Mouse (Mus musculus) heart, adult 11 months (tissue): ENCODE results near the gene Phc2.

ENCODE experiments used
- DNase-seq: peaks from one replicate; pipeline ENCODE4 v3.0.0; 2022

The Phc2 gene

GRCm38 (mm10) chr4:128646762-128647161 is 7.7 kb upstream of the Phc2 start:
- DNase-seq: no peak

GRCm38 (mm10) chr4:128648567-128649255 is 5.8 kb upstream of the Phc2 start:
- no peak for DNase-seq

DNA sequence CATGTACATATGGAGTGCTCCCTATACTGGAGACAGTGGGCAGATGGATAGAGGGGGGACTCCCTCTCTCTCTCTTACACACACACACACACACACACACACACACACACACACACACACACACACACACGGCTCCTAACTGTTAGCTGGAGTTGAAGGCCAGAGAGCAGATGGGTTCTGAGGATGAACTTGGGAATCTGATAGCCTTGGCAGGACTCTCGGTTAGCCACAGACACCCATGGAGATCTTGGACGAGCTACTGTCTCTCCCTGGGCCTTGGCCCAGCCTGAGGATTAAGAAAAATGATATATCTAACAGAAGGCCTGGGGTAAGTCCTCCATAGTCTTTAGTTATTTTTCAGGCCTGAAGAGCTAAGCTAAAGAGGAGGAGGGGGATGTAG is 3.0 kb upstream of the Phc2 start:
- no peak for DNase-seq

DNA sequence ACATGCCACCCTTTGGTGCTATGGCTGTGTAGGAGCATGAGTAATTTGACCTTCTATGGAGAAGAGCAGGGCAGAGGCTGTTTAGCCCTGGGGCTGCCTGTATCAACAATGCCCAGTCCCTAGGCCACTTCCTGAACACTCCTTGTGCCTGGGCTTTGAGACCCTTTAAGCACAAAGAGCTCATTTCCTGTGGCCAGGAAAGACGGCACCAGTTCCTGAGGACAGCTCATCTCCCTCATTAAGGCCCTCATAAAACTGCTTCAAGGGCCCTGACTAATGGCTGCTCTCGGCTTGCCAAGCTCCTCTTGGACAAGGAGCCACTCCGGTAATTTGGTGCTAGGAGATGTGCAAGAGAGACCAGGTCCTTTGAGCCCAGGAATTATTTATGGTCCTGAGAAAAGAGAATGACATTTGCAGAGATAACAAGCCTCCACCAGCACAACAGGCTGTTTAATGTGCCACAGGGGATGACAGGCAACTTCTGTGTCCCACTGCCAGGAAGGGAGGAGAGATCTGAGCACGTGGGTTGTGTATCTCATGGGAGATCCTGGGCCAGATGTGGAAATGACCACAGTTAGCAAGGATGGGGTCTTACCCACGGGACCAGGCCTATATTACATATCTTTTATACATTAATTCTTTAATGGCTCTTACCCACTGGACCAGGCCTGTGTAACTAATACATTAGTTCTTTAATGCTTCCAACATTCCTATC is 1.8 kb upstream of the Phc2 start:
- DNase-seq: no peak

DNA sequence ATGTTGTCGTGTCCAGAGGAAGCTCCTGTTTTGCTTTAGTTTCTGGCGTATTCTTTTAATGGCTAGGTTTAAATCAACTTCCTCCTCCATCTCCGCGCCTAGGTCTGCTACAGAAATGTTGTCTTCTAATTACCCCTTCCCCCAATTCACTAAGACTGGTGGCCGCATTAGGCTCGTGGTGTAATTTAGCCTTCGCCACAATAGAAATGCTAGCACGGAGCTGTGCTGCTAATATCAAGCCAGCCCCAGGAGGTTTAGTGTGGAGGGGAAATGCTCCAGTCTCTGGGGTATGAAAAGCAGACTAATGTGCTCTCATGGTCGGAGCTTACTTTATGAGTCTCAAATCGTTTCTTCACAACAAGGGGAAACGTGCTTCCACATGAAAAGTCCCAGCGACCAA is 944 bp downstream of the Phc2 start:
- no peak for DNase-seq

- peak; percentile 93 for DNase-seq
These were observed 5.7 kb downstream of the Phc2 start for GRCm38 (mm10) chr4:128660196-128660595.

- no peak for DNase-seq
These were observed 6.6 kb downstream of the Phc2 start for GRCm38 (mm10) chr4:128661063-128661462.

GRCm38 (mm10) chr4:128664002-128664401 is 9.5 kb downstream of the Phc2 start:
- no peak for DNase-seq

DNA sequence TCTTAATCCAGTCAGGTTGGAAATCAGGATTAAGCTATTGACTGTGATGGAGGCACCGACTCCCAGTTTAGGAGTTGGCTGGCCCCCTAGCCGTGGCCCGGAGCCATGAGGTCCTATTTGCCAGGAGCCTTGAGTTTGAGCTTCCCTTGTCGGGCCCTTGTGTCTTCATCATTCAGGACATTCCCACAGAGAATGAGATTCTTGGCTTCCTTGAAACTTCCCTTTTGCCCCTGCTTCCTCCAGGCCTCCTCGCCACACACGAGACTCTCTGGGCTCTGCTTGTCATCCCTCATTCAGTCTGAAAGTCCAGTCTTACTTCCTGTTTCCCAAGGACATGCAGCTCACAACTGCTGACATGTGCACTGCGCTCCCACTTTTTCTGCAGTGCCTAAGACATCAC is 11.9 kb downstream of the Phc2 start:
- DNase-seq: peak; percentile 96

DNA sequence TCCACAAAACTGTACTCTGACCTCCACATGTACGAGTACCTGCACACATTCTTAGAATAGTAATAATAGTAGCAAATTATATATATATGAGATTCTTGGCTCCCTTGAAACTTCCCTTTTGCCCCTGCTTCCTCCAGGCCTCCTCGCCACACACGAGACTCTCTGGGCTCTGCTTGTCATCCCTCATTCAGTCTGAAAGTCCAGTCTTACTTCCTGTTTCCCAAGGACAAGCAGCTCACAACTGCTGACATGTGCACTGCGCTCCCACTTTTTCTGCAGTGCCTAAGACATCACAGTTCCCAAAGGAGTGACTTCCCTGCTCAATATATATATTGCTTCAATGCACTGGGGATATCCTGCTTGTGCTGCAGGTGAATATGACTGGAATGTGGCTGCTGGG is 12.7 kb downstream of the Phc2 start:
- DNase-seq: peak; percentile 95

- no peak for DNase-seq
These were observed 14.7 kb downstream of the Phc2 start for GRCm38 (mm10) chr4:128669229-128669628.

DNA sequence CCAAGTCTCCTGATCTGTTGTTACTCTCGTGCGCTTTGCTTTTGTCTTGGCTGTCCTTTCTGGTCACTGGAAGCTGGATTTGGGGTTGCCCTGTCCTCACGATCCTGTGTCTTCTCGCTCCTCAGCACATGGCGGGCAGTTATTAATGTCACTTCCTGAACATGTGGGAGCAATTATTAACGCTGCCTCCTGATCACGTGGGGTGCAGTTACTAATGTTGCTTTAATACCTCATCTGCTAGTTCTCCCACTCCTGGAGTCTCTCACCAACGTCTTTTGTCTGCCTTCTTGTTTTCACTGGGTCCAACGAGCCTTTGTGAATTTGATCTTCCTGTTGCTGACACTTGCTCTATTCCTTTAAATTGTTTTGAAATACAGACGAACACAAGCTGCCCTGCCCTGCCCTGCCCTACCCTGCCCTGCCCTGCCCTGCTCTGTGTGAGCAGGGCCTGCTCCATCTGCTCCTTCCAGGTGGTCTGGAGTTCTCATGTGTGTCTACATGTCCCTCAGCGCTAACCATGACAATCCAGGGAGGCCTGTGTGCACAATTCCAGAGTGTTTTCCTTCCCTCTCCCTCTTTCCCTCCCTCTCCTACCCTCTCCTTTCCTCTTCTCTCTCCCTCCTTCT is 16.2 kb downstream of the Phc2 start:
- no peak for DNase-seq

DNA sequence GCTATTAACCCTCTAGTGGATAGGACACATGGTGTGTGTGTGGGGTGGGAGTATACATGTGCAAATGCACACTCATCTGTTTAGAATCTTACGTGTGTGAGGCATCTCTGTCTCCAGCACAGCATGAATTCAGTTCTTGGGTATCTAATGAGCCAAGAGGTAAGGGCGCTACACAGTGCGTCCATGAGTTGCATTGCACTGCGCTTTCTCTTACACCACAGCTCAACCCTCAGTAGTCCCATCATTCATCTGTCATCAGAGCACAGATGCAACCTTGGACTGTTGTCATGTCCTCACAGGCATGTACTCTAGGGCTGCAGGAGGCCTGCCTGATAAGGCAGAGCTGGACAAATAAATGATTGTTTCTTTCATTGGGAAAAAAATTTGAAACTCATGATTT is 18.0 kb downstream of the Phc2 start:
- no peak for DNase-seq

- no peak for DNase-seq
These were observed 24.2 kb downstream of the Phc2 start for GRCm38 (mm10) chr4:128678564-128679217.

DNA sequence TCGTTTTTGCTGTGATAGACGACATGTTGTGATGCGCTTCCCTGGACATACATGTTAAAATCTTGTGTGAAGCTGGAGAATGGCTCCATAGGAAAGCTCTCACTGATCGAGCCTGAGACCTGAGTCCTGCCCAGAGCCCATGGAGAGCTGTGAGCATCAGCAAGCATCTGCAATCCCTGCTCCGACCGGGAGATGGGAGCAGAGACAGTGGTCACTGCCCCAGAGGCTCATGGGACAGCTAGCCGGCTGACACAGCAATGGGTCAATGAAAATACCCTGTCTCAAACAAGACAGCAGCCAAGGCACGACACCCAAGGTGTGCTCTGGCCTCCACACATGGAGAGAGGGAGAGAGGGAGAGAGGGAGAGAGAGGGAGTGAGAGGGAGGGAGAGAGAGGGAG is 26.6 kb downstream of the Phc2 start:
- no peak for DNase-seq

- DNase-seq: no peak
These were observed 27.8 kb downstream of the Phc2 start for GRCm38 (mm10) chr4:128682281-128682680.

DNA sequence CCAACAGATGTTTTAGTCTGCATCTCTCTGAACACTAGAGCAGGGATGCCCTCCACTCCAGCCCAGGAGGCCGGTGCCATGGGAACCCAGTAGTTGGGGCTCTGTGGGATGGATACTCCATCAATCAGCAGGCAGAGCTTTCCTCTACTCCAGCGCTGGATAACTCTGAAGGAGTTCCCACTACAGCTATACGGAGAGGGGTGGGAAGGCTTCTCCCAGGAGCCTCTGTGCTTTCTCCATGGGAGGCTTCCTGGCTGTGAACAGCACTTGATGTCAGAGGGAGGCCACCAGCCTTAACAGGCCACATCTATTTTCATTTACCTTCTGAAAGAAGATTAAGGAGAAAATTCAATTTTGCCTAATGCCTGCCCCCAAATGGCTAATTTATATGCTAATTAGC is 29.2 kb downstream of the Phc2 start:
- DNase-seq: no peak

DNA sequence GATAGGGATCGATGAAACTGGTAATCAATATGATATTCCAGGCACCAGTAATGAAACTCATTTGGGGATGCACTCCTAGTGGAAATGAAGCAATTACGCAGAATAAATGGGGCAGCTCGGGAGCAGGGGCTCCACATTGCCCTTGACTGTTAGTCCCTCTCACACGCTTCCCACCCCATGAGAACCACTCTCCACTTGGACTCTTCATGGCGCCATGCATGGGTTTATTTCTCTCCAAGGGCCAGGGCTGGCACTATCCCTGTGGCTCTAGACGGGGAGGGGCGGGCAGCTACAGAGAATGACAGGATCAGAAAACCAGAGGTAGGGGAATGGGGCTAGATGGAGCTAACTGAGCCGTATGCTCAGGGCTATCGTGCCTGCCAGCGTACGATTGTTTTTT is 29.6 kb downstream of the Phc2 start:
- DNase-seq: no peak

DNA sequence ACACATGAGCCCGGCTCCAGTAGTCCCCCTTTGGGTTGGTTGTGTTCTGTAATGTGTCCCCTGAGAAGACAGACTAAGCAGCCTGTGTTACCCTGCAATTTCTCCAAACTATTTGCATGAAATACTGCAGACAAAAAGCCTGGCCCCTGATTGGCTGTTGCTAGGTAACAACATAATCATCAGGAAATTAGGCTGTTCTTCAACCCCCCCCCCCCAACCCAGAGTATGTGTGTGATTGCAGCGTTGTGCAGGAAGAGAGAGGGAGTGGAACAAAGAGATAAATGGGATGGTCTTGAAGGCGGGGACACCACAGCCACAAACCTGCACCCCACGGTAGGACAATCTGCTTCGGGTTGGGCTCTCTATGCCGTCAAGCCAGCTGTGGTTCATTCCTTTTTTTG is 34.0 kb downstream of the Phc2 start:
- no peak for DNase-seq

DNA sequence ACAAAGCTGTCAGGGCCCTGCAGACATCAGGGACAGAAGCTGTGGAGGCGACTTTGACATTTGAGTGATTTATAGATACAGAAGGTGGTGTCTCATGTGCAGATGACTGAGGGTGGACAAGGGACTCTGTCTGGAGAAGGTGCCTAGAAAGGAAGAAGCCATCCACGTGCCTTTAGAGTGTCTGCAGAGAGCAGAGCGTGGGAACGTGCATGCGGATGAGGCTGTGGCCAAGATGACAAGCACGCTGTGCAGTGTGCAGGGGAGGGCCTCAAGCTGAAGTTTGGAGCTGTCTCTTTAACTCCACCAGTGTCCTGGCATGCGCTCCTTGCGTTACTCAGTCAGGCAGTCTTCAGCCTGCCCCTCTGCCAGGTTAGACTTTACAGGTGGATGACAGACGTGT is 34.5 kb downstream of the Phc2 start:
- no peak for DNase-seq

DNA sequence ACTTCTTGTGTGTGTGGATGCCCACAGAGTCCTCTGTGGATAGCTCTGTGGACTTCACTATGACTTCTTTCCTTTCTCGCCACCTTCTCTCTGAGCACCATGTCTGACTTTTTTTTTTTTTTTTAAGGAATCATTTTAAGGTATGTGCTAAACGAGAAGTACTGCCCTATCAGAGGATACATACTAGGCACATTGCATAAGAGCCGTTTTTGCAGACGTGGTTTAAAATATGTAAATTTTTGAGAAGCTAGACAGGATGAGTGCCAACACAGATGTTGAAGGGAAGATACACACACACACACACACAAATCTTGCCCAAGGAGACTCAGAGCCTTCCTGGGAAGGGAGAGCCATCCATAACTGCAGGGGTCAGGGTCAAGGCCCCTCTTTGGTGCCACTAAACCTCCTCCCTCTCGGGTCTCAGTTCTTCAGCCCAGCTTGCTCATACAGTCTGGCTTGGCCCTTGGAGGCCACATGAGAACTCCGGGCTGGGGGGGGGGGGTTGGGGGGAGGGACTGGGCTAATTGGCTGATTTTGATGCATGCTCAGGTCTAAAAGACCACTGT is 35.3 kb downstream of the Phc2 start:
- DNase-seq: no peak

- DNase-seq: no peak
These were observed 36.7 kb downstream of the Phc2 start for GRCm38 (mm10) chr4:128691195-128691594.

GRCm38 (mm10) chr4:128692149-128692925 is 37.8 kb downstream of the Phc2 start:
- no peak for DNase-seq
